Mouse (Mus musculus): ENCODE data around the gene Dhx8.

DNA sequence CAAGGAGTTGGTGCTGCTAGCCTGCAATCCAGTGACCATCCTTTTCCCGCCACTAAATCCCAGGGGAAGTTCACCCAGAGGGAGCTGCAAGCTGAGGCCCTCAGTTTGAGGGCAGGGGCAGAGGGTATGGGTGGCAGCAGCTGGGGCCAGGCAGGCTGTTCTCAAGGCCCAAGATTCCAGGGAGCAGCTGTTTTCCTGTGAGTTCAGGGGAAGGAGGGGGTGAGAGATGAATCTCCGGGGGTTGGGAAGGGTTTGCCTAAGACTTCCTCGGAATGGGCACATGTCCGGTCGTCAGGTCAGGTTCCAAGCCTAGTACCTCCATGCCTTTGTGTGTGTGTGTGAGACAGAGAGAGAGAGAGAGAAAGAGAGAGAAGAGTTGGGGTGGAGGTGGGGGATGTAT is 39.3 kb downstream of the Dhx8 start:
- TF ChIP-seq CTCF (IDR thresholded peaks at IDR 0.05 in 2 of 3, conservative IDR thresholded peaks at IDR 0.05 in 1 of 3; ENCODE audit: control insufficient read depth in 1 of 3, insufficient read depth in 1 of 3, low read depth in 2 of 3, low read length in 3 of 3, poor library complexity in 1 of 3, severe bottlenecking in 1 of 3): no peak
- TF ChIP-seq SIN3A (IDR thresholded peaks at IDR 0.05; ENCODE audit: low read length): no peak
- TF ChIP-seq ZC3H11A (IDR thresholded peaks at IDR 0.05; ENCODE audit: low read depth, low read length): no peak
- no peak for TF ChIP-seq TAL1 (IDR thresholded peaks at IDR 0.05; ENCODE audit: low read length)
- TF ChIP-seq TBP (IDR thresholded peaks at IDR 0.05; ENCODE audit: low read depth, low read length): no peak
